Mouse (Mus musculus): Measurements from ENCODE around the gene Adamts8. TPM values are rescaled to one million over a fixed set of nuclear protein-coding genes. Genes with fewer than 3 reads are reported as not detected.

Adamts8 gene
- polyA plus RNA-seq, 1 experiment from 2014 or later: 1.4 TPM

GRCm38 (mm10) chr9:30907677-30908295 lies 34.6 kb upstream of the Adamts8 start:
- Histone ChIP-seq H3K9ac (ENCODE audit: low read depth, low read length) (no peak overlapping the region), H3K27me3 (ENCODE audit: control insufficient read depth, insufficient read depth, low read length) (no peaks in the 10 kb centered on the region), H3K4me3 (ENCODE audit: low read depth, low read length) (no peak overlapping the region), H3K27ac (ENCODE audit: low read depth, low read length) (no peak overlapping the region), H3K4me1 (replicated peaks; ENCODE audit: control insufficient read depth, insufficient read depth, low read length) (no peaks in the 10 kb centered on the region), H3K36me3 (ENCODE audit: control insufficient read depth, insufficient read depth, low read length) (no peaks in the 10 kb centered on the region), H3K9me3 (ENCODE audit: control insufficient read depth, low read length) (no peaks in the 10 kb centered on the region), H3K4me2 (replicated peaks; ENCODE audit: low read depth, low read length) (no peak overlapping the region)
- no peak for DNase-seq (ENCODE audit: low spot score)
- WGBS: 51% methylated on average over 5 of the region's 5 CpGs
- ATAC-seq (ENCODE audit: low FRiP score): no peak

- Histone ChIP-seq H3K4me2 (replicated peaks; ENCODE audit: low read depth, low read length) (no peak overlapping the region), H3K9ac (ENCODE audit: low read depth, low read length) (no peak overlapping the region), H3K4me3 (ENCODE audit: low read depth, low read length) (no peak overlapping the region), H3K27me3 (ENCODE audit: control insufficient read depth, insufficient read depth, low read length) (no peaks in the 10 kb centered on the region), H3K36me3 (ENCODE audit: control insufficient read depth, insufficient read depth, low read length) (no peaks in the 10 kb centered on the region), H3K4me1 (replicated peaks; ENCODE audit: control insufficient read depth, insufficient read depth, low read length) (no peaks in the 10 kb centered on the region), H3K27ac (ENCODE audit: low read depth, low read length) (no peak overlapping the region), H3K9me3 (ENCODE audit: control insufficient read depth, low read length) (no peaks in the 10 kb centered on the region)
- no peak for ATAC-seq (ENCODE audit: low FRiP score)
- no peak for DNase-seq (ENCODE audit: low spot score)
- WGBS: 88% methylated on average over 5 of the region's 5 CpGs
These were observed 34.1 kb upstream of the Adamts8 start for GRCm38 (mm10) chr9:30908296-30908690.

GRCm38 (mm10) chr9:30908973-30909372 lies 33.4 kb upstream of the Adamts8 start:
- WGBS: 86% methylated on average over 5 of the region's 5 CpGs
- no peak overlapping the region for H3K27ac ChIP-seq (ENCODE audit: low read depth, low read length)
- ATAC-seq (ENCODE audit: low FRiP score) (no peak), DNase-seq (ENCODE audit: low spot score) (no peak)
- H3K36me3 ChIP-seq (ENCODE audit: control insufficient read depth, insufficient read depth, low read length): no peaks in the 10 kb centered on the region
- H3K4me3 ChIP-seq (ENCODE audit: low read depth, low read length): no peak overlapping the region
- no peaks in the 10 kb centered on the region for H3K9me3 ChIP-seq (ENCODE audit: control insufficient read depth, low read length)
- H3K4me2 ChIP-seq (replicated peaks; ENCODE audit: low read depth, low read length): no peak overlapping the region
- H3K27me3 ChIP-seq (ENCODE audit: control insufficient read depth, insufficient read depth, low read length): no peaks in the 10 kb centered on the region
- H3K9ac ChIP-seq (ENCODE audit: low read depth, low read length): no peak overlapping the region
- no peaks in the 10 kb centered on the region for H3K4me1 ChIP-seq (replicated peaks; ENCODE audit: control insufficient read depth, insufficient read depth, low read length)

GRCm38 (mm10) chr9:30910491-30910890 lies 31.9 kb upstream of the Adamts8 start:
- Histone ChIP-seq H3K9me3 (ENCODE audit: control insufficient read depth, low read length) (no peaks in the 10 kb centered on the region), H3K4me2 (replicated peaks; ENCODE audit: low read depth, low read length) (no peak overlapping the region), H3K27me3 (ENCODE audit: control insufficient read depth, insufficient read depth, low read length) (no peaks in the 10 kb centered on the region), H3K36me3 (ENCODE audit: control insufficient read depth, insufficient read depth, low read length) (no peaks in the 10 kb centered on the region), H3K9ac (ENCODE audit: low read depth, low read length) (no peak overlapping the region), H3K4me3 (ENCODE audit: low read depth, low read length) (no peak overlapping the region), H3K4me1 (replicated peaks; ENCODE audit: control insufficient read depth, insufficient read depth, low read length) (no peaks in the 10 kb centered on the region), H3K27ac (ENCODE audit: low read depth, low read length) (no peak overlapping the region)
- DNase-seq (ENCODE audit: low spot score) (no peak), ATAC-seq (ENCODE audit: low FRiP score) (no peak)
- 88% methylated on average over 5 of the region's 5 CpGs for WGBS

- H3K4me2 ChIP-seq (replicated peaks; ENCODE audit: low read depth, low read length): no peak overlapping the region
- WGBS: 81% methylated on average over 3 of the region's 3 CpGs
- H3K27me3 ChIP-seq (ENCODE audit: control insufficient read depth, insufficient read depth, low read length): no peaks in the 10 kb centered on the region
- DNase-seq (ENCODE audit: low spot score): no peak
- no peak overlapping the region for H3K4me3 ChIP-seq (ENCODE audit: low read depth, low read length)
- H3K36me3 ChIP-seq (ENCODE audit: control insufficient read depth, insufficient read depth, low read length): no peaks in the 10 kb centered on the region
- H3K27ac ChIP-seq (ENCODE audit: low read depth, low read length): no peak overlapping the region
- no peaks in the 10 kb centered on the region for H3K4me1 ChIP-seq (replicated peaks; ENCODE audit: control insufficient read depth, insufficient read depth, low read length)
- no peaks in the 10 kb centered on the region for H3K9me3 ChIP-seq (ENCODE audit: control insufficient read depth, low read length)
- no peak for ATAC-seq (ENCODE audit: low FRiP score)
- no peak overlapping the region for H3K9ac ChIP-seq (ENCODE audit: low read depth, low read length)
These were observed 30.2 kb upstream of the Adamts8 start for GRCm38 (mm10) chr9:30912161-30912560.

- H3K9me3 ChIP-seq (ENCODE audit: control insufficient read depth, low read length): no peaks in the 10 kb centered on the region
- no peak for ATAC-seq (ENCODE audit: low FRiP score)
- 74% methylated on average over 3 of the region's 3 CpGs for WGBS
- no peak overlapping the region for H3K27ac ChIP-seq (ENCODE audit: low read depth, low read length)
- no peak overlapping the region for H3K4me3 ChIP-seq (ENCODE audit: low read depth, low read length)
- no peaks in the 10 kb centered on the region for H3K4me1 ChIP-seq (replicated peaks; ENCODE audit: control insufficient read depth, insufficient read depth, low read length)
- no peak overlapping the region for H3K4me2 ChIP-seq (replicated peaks; ENCODE audit: low read depth, low read length)
- H3K9ac ChIP-seq (ENCODE audit: low read depth, low read length): no peak overlapping the region
- no peaks in the 10 kb centered on the region for H3K36me3 ChIP-seq (ENCODE audit: control insufficient read depth, insufficient read depth, low read length)
- H3K27me3 ChIP-seq (ENCODE audit: control insufficient read depth, insufficient read depth, low read length): no peaks in the 10 kb centered on the region
- DNase-seq (ENCODE audit: low spot score): no peak
These were observed 28.9 kb upstream of the Adamts8 start for GRCm38 (mm10) chr9:30913429-30913828.

- WGBS: 84% methylated on average over 2 of the region's 2 CpGs
These were observed 28.1 kb upstream of the Adamts8 start for GRCm38 (mm10) chr9:30914241-30914640.

GRCm38 (mm10) chr9:30916266-30916968 lies 25.9 kb upstream of the Adamts8 start:
- Histone ChIP-seq H3K4me2 (replicated peaks; ENCODE audit: low read depth, low read length) (no peak overlapping the region), H3K9me3 (ENCODE audit: control insufficient read depth, low read length) (no peaks in the 10 kb centered on the region), H3K4me1 (replicated peaks; ENCODE audit: control insufficient read depth, insufficient read depth, low read length) (0 out of 2 replicates have a peak, but pooled peaks cover under 1% of the 10 kb centered on the region), H3K27ac (ENCODE audit: low read depth, low read length) (no peak overlapping the region), H3K27me3 (ENCODE audit: control insufficient read depth, insufficient read depth, low read length) (peaks cover 12% of the 10 kb centered on the region), H3K36me3 (ENCODE audit: control insufficient read depth, insufficient read depth, low read length) (no peaks in the 10 kb centered on the region), H3K9ac (ENCODE audit: low read depth, low read length) (no peak overlapping the region), H3K4me3 (ENCODE audit: low read depth, low read length) (no peak overlapping the region)
- WGBS: 88% methylated on average over 6 of the region's 6 CpGs
- DNase-seq (ENCODE audit: low spot score) (no peak), ATAC-seq (ENCODE audit: low FRiP score) (no peak)

More at GRCm38 (mm10) chr9:30914241-30914640, 28.1 kb upstream of the Adamts8 start:
- Histone ChIP-seq H3K27ac (ENCODE audit: low read depth, low read length) (no peak overlapping the region), H3K4me1 (replicated peaks; ENCODE audit: control insufficient read depth, insufficient read depth, low read length) (no peaks in the 10 kb centered on the region), H3K4me2 (replicated peaks; ENCODE audit: low read depth, low read length) (no peak overlapping the region), H3K9me3 (ENCODE audit: control insufficient read depth, low read length) (no peaks in the 10 kb centered on the region), H3K36me3 (ENCODE audit: control insufficient read depth, insufficient read depth, low read length) (no peaks in the 10 kb centered on the region), H3K9ac (ENCODE audit: low read depth, low read length) (no peak overlapping the region), H3K4me3 (ENCODE audit: low read depth, low read length) (no peak overlapping the region), H3K27me3 (ENCODE audit: control insufficient read depth, insufficient read depth, low read length) (no peaks in the 10 kb centered on the region)
- ATAC-seq (ENCODE audit: low FRiP score) (no peak), DNase-seq (ENCODE audit: low spot score) (no peak)

Data from hindbrain, embryonic 11.5 days (tissue).